10 mouse cellular contexts compared by ENCODE assay signal in genomic region chrX:99593872-99594487, GRCm38 (mm10).
A peak's percentile ranks its signal among the peaks of the same experiment; 100 is the strongest.
DNase-seq lines count a peak whose midpoint lies in the region; ATAC-seq lines count a peak whose summit lies in the region.
"Had no signal": no experiment of that assay in that cellular context is flagged by ENCODE, and none has a peak within 500 bp of the region (broad histone marks: within the 10 kb centered on the region; RNA-seq: fewer than 3 reads in every experiment).

No protein-coding gene starts in this region.

- intact Hi-C loops in left cerebral cortex, postnatal 25 days (cut with DNase I): no loop called here

- WGBS in lung, embryonic 16.5 days: 29% methylated on average over 18 of the region's 28 CpGs
- 22% methylated on average over 21 of the region's 28 CpGs for WGBS in liver, embryonic 13.5 days (ENCODE audit: insufficient replicate concordance)

- peak; percentile 31 for DNase-seq in adrenal gland, postnatal 14 days
- DNase-seq in adrenal gland, postnatal 25 days: no peak
- DNase-seq in lung, postnatal 25 days (ENCODE audit: low spot score): no peak
- DNase-seq in WW6 (ENCODE audit: low read depth, low spot score): peak; percentile 54
- no peak for DNase-seq in liver, embryonic 13.5 days
- no peak for DNase-seq in left cerebral cortex, postnatal 25 days (ENCODE audit: low spot score in 2 of 2)
- no peak for DNase-seq in lung, postnatal 10 days

- no peaks in the 10 kb centered on the region for H3K36me3 ChIP-seq in lung, embryonic 16.5 days (ENCODE audit: control insufficient read depth, insufficient read depth, low read length)
- no peaks in the 10 kb centered on the region for H3K36me3 ChIP-seq in liver, embryonic 13.5 days
- H3K36me3 ChIP-seq: hindbrain, embryonic 15.5 days had no signal

- no peaks in the 10 kb centered on the region for H3K4me1 ChIP-seq in lung, embryonic 16.5 days (replicated peaks; ENCODE audit: control insufficient read depth, insufficient read depth, low read length)
- no peaks in the 10 kb centered on the region for H3K4me1 ChIP-seq in liver, embryonic 13.5 days (replicated peaks)
- H3K4me1 ChIP-seq: hindbrain, embryonic 15.5 days had no signal

- no peaks in the 10 kb centered on the region for H3K9me3 ChIP-seq in lung, embryonic 16.5 days (ENCODE audit: control insufficient read depth, low read length)
- H3K9me3 ChIP-seq in liver, embryonic 13.5 days (replicated peaks): no peaks in the 10 kb centered on the region
- H3K9me3 ChIP-seq: hindbrain, embryonic 15.5 days had no signal

- no peak overlapping the region for H3K4me2 ChIP-seq in lung, embryonic 16.5 days (ENCODE audit: low read depth, low read length)
- 0 out of 2 replicates have a peak overlapping the region, but pooled peaks have one; percentile 6 for H3K4me2 ChIP-seq in liver, embryonic 13.5 days
- H3K4me2 ChIP-seq: hindbrain, embryonic 15.5 days had no signal

- H3K4me3 ChIP-seq in lung, embryonic 16.5 days (ENCODE audit: low read length): no peak overlapping the region
- no peak overlapping the region for H3K4me3 ChIP-seq in liver, embryonic 13.5 days (replicated peaks)
- H3K4me3 ChIP-seq: hindbrain, embryonic 15.5 days had no signal

- H3K27me3 ChIP-seq in lung, embryonic 16.5 days (ENCODE audit: control insufficient read depth, insufficient read depth, low read depth, low read length): peaks cover 7% of the 10 kb centered on the region
- peaks cover 17% of the 10 kb centered on the region for H3K27me3 ChIP-seq in liver, embryonic 13.5 days

- no peak for ATAC-seq in lung, embryonic 16.5 days (ENCODE audit: low read depth)
- ATAC-seq in liver, embryonic 13.5 days (ENCODE audit: low read depth): no peak

- H3K9ac ChIP-seq in lung, embryonic 16.5 days (ENCODE audit: low read length): peak overlapping the region; percentile 42; the same call in 1 of the 2 replicates
- no peak overlapping the region for H3K9ac ChIP-seq in liver, embryonic 13.5 days
- H3K9ac ChIP-seq: hindbrain, embryonic 15.5 days had no signal

- H3K27ac ChIP-seq in lung, embryonic 16.5 days (ENCODE audit: low read length): no peak overlapping the region
- H3K27ac ChIP-seq in liver, embryonic 13.5 days: no peak overlapping the region
- H3K27ac ChIP-seq: hindbrain, embryonic 15.5 days; macrophage had no signal

Comparison
In these comparisons a context has a peak if more than half of its experiments do, and no peak if none do; other contexts are left out.
1. DNase-seq: peak in adrenal gland, postnatal 14 days (single experiment) and WW6 (single experiment); none in adrenal gland, postnatal 25 days (single experiment), lung, postnatal 25 days (single experiment), liver, embryonic 13.5 days (single experiment), left cerebral cortex, postnatal 25 days (0 of 2) and lung, postnatal 10 days (single experiment).